Mouse (Mus musculus) midbrain, embryonic 16.5 days (tissue): ENCODE results near the gene Fignl1. TPM values are rescaled to one million over a fixed set of nuclear protein-coding genes. Genes with fewer than 3 reads are reported as not detected.

ENCODE experiments used
- ATAC-seq: fragments of 200-750 bp; cut with Nextera tagmentation; 2 replicates; pipeline ENCODE4 v1.8.0; 2017; ENCODE audit warnings: moderate TSS enrichment
- H3K27ac ChIP-seq: fragments of 300-500 bp; sonication (generic); 2 replicates; pipeline ENCODE4 v1.5.1; 2014; ENCODE audit warnings: mild to moderate bottlenecking, low read length, mixed read lengths
- H3K27me3 ChIP-seq: fragments of 300-500 bp; sonication (generic); 2 replicates; pipeline ENCODE4 v1.6.1; 2014; ENCODE audit warnings: low read depth, low read length, mixed read lengths; ENCODE audit not compliant: control insufficient read depth, insufficient read depth
- H3K36me3 ChIP-seq: fragments of 300-500 bp; sonication (generic); 2 replicates; pipeline ENCODE4 v1.6.1; 2014; ENCODE audit warnings: mild to moderate bottlenecking, low read length, moderate library complexity, mixed read lengths; ENCODE audit not compliant: control insufficient read depth, insufficient read depth
- H3K4me1 ChIP-seq: fragments of 300-500 bp; sonication (generic); 2 replicates; pipeline ENCODE4 v1.6.1; 2014; ENCODE audit warnings: mild to moderate bottlenecking, low read length, mixed read lengths; ENCODE audit not compliant: control insufficient read depth, insufficient read depth
- H3K4me2 ChIP-seq: fragments of 300-500 bp; sonication (generic); 2 replicates; pipeline ENCODE4 v1.6.1; 2014; ENCODE audit warnings: mild to moderate bottlenecking, low read length, mixed read lengths
- H3K4me3 ChIP-seq: fragments of 300-500 bp; sonication (generic); 2 replicates; pipeline ENCODE4 v1.5.1; 2014; ENCODE audit warnings: low read depth, mild to moderate bottlenecking, low read length, moderate library complexity, mixed read lengths
- H3K9ac ChIP-seq: fragments of 300-500 bp; sonication (generic); 2 replicates; pipeline ENCODE4 v1.6.1; 2014; ENCODE audit warnings: low read depth, low read length, mixed read lengths
- H3K9me3 ChIP-seq: fragments of 300-500 bp; sonication (generic); replicated peaks from 2 replicates; pipeline ENCODE4 v1.6.1; 2014; ENCODE audit warnings: mild to moderate bottlenecking, low read length, mixed read lengths; ENCODE audit not compliant: control insufficient read depth, poor library complexity, severe bottlenecking
- WGBS: fragments of 180-500 bp; shearing (Covaris S2); extraction: QIAGEN DNeasy Blood & Tissue Kit; methylation state at CpG from one replicate; pipeline ENCODE4 v1.1.7; 2014; 5-methylcytosine and 5-hydroxymethylcytosine counted together
- polyA plus RNA-seq: library from polyadenylated mRNA; unstranded; fragments of >200 nt; fragmentation: Nextera tagmentation; extraction: Ambion mirVana; gene quantifications from 2 replicates; pipeline ENCODE4 v1.2.1, GENCODE M21; 2015

Gene Fignl1
- polyA plus RNA-seq, 1 experiment from 2014 or later, result 7.1 TPM

- H3K4me1 ChIP-seq, result peaks cover 2% of the 10 kb centered on the region
- H3K4me3 ChIP-seq, result no peak overlapping the region
- H3K9ac ChIP-seq, result no peak overlapping the region
- 88% methylated on average over 5 of the region's 5 CpGs for WGBS
- H3K27ac ChIP-seq, result no peak overlapping the region
- H3K9me3 ChIP-seq, result no peaks in the 10 kb centered on the region
- ATAC-seq, result no peak
- H3K4me2 ChIP-seq, result no peak overlapping the region
- H3K27me3 ChIP-seq, result no peaks in the 10 kb centered on the region
- no peaks in the 10 kb centered on the region for H3K36me3 ChIP-seq
Observed at GRCm38 (mm10) chr11:11804421-11804820, 4.3 kb downstream of the Fignl1 start.

- Histone ChIP-seq H3K4me3 (no peak overlapping the region), H3K4me1 (no peaks in the 10 kb centered on the region), H3K27ac (no peak overlapping the region), H3K9ac (no peak overlapping the region), H3K9me3 (no peaks in the 10 kb centered on the region), H3K4me2 (no peak overlapping the region), H3K27me3 (no peaks in the 10 kb centered on the region), H3K36me3 (no peaks in the 10 kb centered on the region)
- 96% methylated on average over 9 of the region's 9 CpGs for WGBS
- no peak for ATAC-seq
Observed at GRCm38 (mm10) chr11:11801067-11801466, 7.7 kb downstream of the Fignl1 start.

- no peak overlapping the region for H3K27ac ChIP-seq
- no peak overlapping the region for H3K4me3 ChIP-seq
- H3K9ac ChIP-seq, result no peak overlapping the region
- 95% methylated on average over 3 of the region's 3 CpGs for WGBS
- H3K9me3 ChIP-seq, result no peaks in the 10 kb centered on the region
- H3K4me2 ChIP-seq, result no peak overlapping the region
- H3K4me1 ChIP-seq, result no peaks in the 10 kb centered on the region
- H3K27me3 ChIP-seq, result no peaks in the 10 kb centered on the region
- no peaks in the 10 kb centered on the region for H3K36me3 ChIP-seq
- ATAC-seq, result no peak
Observed at GRCm38 (mm10) chr11:11800304-11800703, 8.5 kb downstream of the Fignl1 start.

- WGBS, result 100% methylated on average over 1 of the region's 1 CpGs
Observed at GRCm38 (mm10) chr11:11798690-11799089, 10.1 kb downstream of the Fignl1 start.

GRCm38 (mm10) chr11:11794626-11795025 lies 14.1 kb downstream of the Fignl1 start:
- Histone ChIP-seq H3K4me2 (no peak overlapping the region), H3K27me3 (no peaks in the 10 kb centered on the region), H3K9me3 (no peaks in the 10 kb centered on the region), H3K27ac (no peak overlapping the region), H3K4me1 (no peaks in the 10 kb centered on the region), H3K4me3 (no peak overlapping the region), H3K9ac (no peak overlapping the region), H3K36me3 (no peaks in the 10 kb centered on the region)
- WGBS, result 94% methylated on average over 1 of the region's 1 CpGs
- ATAC-seq, result no peak

More at GRCm38 (mm10) chr11:11798690-11799089, 10.1 kb downstream of the Fignl1 start:
- no peak for ATAC-seq
- H3K36me3 ChIP-seq, result no peaks in the 10 kb centered on the region
- H3K4me3 ChIP-seq, result no peak overlapping the region
- H3K4me2 ChIP-seq, result no peak overlapping the region
- no peak overlapping the region for H3K27ac ChIP-seq
- H3K9me3 ChIP-seq, result no peaks in the 10 kb centered on the region
- no peaks in the 10 kb centered on the region for H3K4me1 ChIP-seq
- no peaks in the 10 kb centered on the region for H3K27me3 ChIP-seq
- H3K9ac ChIP-seq, result no peak overlapping the region

GRCm38 (mm10) chr11:11788521-11788974 lies 20.2 kb downstream of the Fignl1 start:
- Histone ChIP-seq H3K4me2 (no peak overlapping the region), H3K9me3 (no peaks in the 10 kb centered on the region), H3K4me3 (no peak overlapping the region), H3K27me3 (no peaks in the 10 kb centered on the region), H3K9ac (no peak overlapping the region), H3K36me3 (no peaks in the 10 kb centered on the region), H3K27ac (no peak overlapping the region), H3K4me1 (no peaks in the 10 kb centered on the region)
- peak; percentile 97 for ATAC-seq
- 1% methylated on average over 8 of the region's 8 CpGs for WGBS

GRCm38 (mm10) chr11:11785457-11785856 lies 23.3 kb downstream of the Fignl1 start:
- ATAC-seq, result no peak
- Histone ChIP-seq H3K27ac (no peak overlapping the region), H3K9ac (no peak overlapping the region), H3K36me3 (no peaks in the 10 kb centered on the region), H3K4me1 (no peaks in the 10 kb centered on the region), H3K4me2 (no peak overlapping the region), H3K9me3 (no peaks in the 10 kb centered on the region), H3K4me3 (no peak overlapping the region), H3K27me3 (no peaks in the 10 kb centered on the region)
- whole genome bisulfite sequencing, result 67% methylated on average over 6 of the region's 6 CpGs

GRCm38 (mm10) chr11:11781728-11782127 lies 27.0 kb downstream of the Fignl1 start:
- no peak for ATAC-seq
- Histone ChIP-seq H3K27ac (no peak overlapping the region), H3K36me3 (no peaks in the 10 kb centered on the region), H3K9ac (no peak overlapping the region), H3K4me3 (no peak overlapping the region), H3K4me1 (no peaks in the 10 kb centered on the region), H3K4me2 (no peak overlapping the region), H3K9me3 (no peaks in the 10 kb centered on the region), H3K27me3 (no peaks in the 10 kb centered on the region)
- 84% methylated on average over 8 of the region's 8 CpGs for WGBS

GRCm38 (mm10) chr11:11778345-11778744 lies 30.4 kb downstream of the Fignl1 start:
- no peaks in the 10 kb centered on the region for H3K9me3 ChIP-seq
- WGBS, result 96% methylated on average over 6 of the region's 6 CpGs
- no peak overlapping the region for H3K27ac ChIP-seq

More at GRCm38 (mm10) chr11:11778345-11778744, 30.4 kb downstream of the Fignl1 start:
- Histone ChIP-seq H3K27me3 (no peaks in the 10 kb centered on the region), H3K4me1 (no peaks in the 10 kb centered on the region), H3K4me2 (no peak overlapping the region), H3K36me3 (no peaks in the 10 kb centered on the region), H3K9ac (no peak overlapping the region), H3K4me3 (no peak overlapping the region)
- ATAC-seq, result no peak
